28 mouse cellular contexts compared by ENCODE assay signal in the genomic region with DNA sequence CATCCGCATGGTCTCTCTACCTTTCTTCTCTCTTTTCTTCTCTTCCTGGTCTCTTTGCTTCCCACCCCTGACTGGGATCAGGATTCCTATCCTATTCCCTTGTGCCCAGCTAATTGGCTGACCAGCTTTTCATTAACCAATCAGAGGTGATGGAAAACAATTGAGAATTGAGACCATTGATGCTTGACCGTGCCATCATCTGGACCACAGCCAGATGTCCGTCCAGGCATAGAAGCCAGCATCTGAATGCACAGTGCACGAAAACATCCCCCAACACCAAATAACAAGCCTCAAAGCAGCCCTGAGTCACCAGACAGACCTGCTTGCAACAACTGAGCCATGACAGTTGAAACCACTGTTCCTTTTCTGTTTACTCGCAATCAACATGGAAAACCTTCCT. TPM values are rescaled to one million over a fixed set of nuclear protein-coding genes. Genes with fewer than 3 reads are reported as not detected.
DNase-seq lines count a peak whose midpoint lies in the region; ATAC-seq and TF ChIP-seq lines count a peak whose summit lies in the region.
"Had no signal": no experiment of that assay in that cellular context is flagged by ENCODE, and none has a peak within 500 bp of the region (broad histone marks: within the 10 kb centered on the region; RNA-seq: fewer than 3 reads in every experiment).

No protein-coding gene starts in this region.

- no peaks in the 10 kb centered on the region for H3K9me3 ChIP-seq in kidney, embryonic 15.5 days (replicated peaks)
- H3K9me3 ChIP-seq: embryonic facial prominence, embryonic 15.5 days; forebrain, embryonic 15.5 days; heart, embryonic 15.5 days; hindbrain, embryonic 13.5 days had no signal

- H3K27me3 ChIP-seq in kidney, embryonic 15.5 days, result no peaks in the 10 kb centered on the region
- H3K27me3 ChIP-seq: CH12.LX; embryonic facial prominence, embryonic 15.5 days; forebrain, embryonic 15.5 days; heart, embryonic 15.5 days; hindbrain, embryonic 13.5 days had no signal

- H3K36me3 ChIP-seq in kidney, embryonic 15.5 days, result no peaks in the 10 kb centered on the region
- H3K36me3 ChIP-seq: embryonic facial prominence, embryonic 15.5 days; forebrain, embryonic 15.5 days; heart, embryonic 15.5 days; hindbrain, embryonic 13.5 days had no signal

- H3K9ac ChIP-seq in kidney, embryonic 15.5 days, result no peak overlapping the region
- H3K9ac ChIP-seq: embryonic facial prominence, embryonic 15.5 days; forebrain, embryonic 15.5 days; heart, embryonic 15.5 days; hindbrain, embryonic 13.5 days had no signal

- TF ChIP-seq POLR2A in embryonic fibroblast, embryonic 13.5 days (IDR thresholded peaks at IDR 0.05; ENCODE audit: low read depth, low read length), result no peak

- no peak overlapping the region for H3K4me3 ChIP-seq in kidney, embryonic 15.5 days (replicated peaks)
- no peak overlapping the region for H3K4me3 ChIP-seq in embryonic fibroblast, embryonic 13.5 days (ENCODE audit: insufficient read depth, low read length)
- H3K4me3 ChIP-seq: embryonic facial prominence, embryonic 15.5 days; forebrain, embryonic 15.5 days; heart, embryonic 15.5 days; hindbrain, embryonic 13.5 days had no signal

- TF ChIP-seq CTCF in embryonic fibroblast, embryonic 13.5 days (IDR thresholded peaks at IDR 0.05; ENCODE audit: borderline replicate concordance, insufficient read depth, low read length), result no peak

- DNase-seq in kidney, adult 8-10 months, result no peak
- DNase-seq in kidney, postnatal 4 days, result peak; percentile 34 to 48
- DNase-seq in kidney, postnatal 36 days, result no peak
- peak; percentile 39 for DNase-seq in MN1 (ENCODE audit: low spot score)
- DNase-seq in cerebellum, adult 18-20 months, result no peak
- DNase-seq: adrenal gland, postnatal 10 days; cerebellum, adult 2 months; cerebellum, postnatal 10 days; embryo, embryonic 11 days; gastrocnemius, postnatal 36 days; heart, adult 18-20 months; heart, postnatal 14 days had no signal

- 0 out of 2 replicates have a peak, but pooled peaks have one; percentile 40 for ATAC-seq in kidney, embryonic 15.5 days (replicated peaks; ENCODE audit: low FRiP score)
- ATAC-seq in megakaryocyte progenitor cell, adult 5-6 weeks (replicated peaks; ENCODE audit: poor library complexity), result no peak
- ATAC-seq: forebrain, embryonic 15.5 days; hindbrain, postnatal 0 days had no signal

- peak overlapping the region; percentile 37; the same call in 1 of the 2 replicates for H3K27ac ChIP-seq in kidney, embryonic 15.5 days
- H3K27ac ChIP-seq in embryonic fibroblast, embryonic 13.5 days (ENCODE audit: insufficient read depth, low read length), result peak overlapping the region; percentile 99
- H3K27ac ChIP-seq: embryonic facial prominence, embryonic 15.5 days; forebrain, embryonic 15.5 days; heart, embryonic 15.5 days; hindbrain, embryonic 13.5 days; hindbrain, postnatal 0 days had no signal

- H3K4me2 ChIP-seq in kidney, embryonic 15.5 days, result no peak overlapping the region
- H3K4me2 ChIP-seq: embryonic facial prominence, embryonic 15.5 days; forebrain, embryonic 15.5 days; heart, embryonic 11.5 days; heart, embryonic 15.5 days; hindbrain, embryonic 13.5 days had no signal

- WGBS in kidney, embryonic 15.5 days, result 72% methylated on average over 5 of the region's 5 CpGs

- 0 out of 2 replicates have a peak, but pooled peaks cover 6% of the 10 kb centered on the region for H3K4me1 ChIP-seq in kidney, embryonic 15.5 days
- peaks cover 15% of the 10 kb centered on the region for H3K4me1 ChIP-seq in embryonic fibroblast, embryonic 13.5 days (ENCODE audit: control insufficient read depth, insufficient read depth, low read length)
- H3K4me1 ChIP-seq: embryonic facial prominence, embryonic 15.5 days; forebrain, embryonic 15.5 days; hindbrain, embryonic 13.5 days had no signal

RNA-seq across cellular contexts. Expression of gene 4930432M17Rik, which starts 54.5 kb away (rescaled TPM):
- not detected in 2 replicates for polyA plus RNA-seq in kidney, embryonic 15.5 days (2015; fragmentation: Nextera tagmentation; extraction: Ambion mirVana)
- not detected in 2 replicates for polyA plus RNA-seq in embryonic fibroblast, embryonic 13.5 days (2011; ENCODE audit: insufficient read length, low read depth, missing spikeins)
- total RNA-seq in megakaryocyte progenitor cell, adult 5-6 weeks (2015), result not detected in 2 replicates
- not detected in 2 replicates for total RNA-seq in megakaryocyte progenitor cell, adult 5-6 weeks (2017)
- total RNA-seq: adrenal gland, postnatal 10 days; adrenal gland, postnatal 4 days; CH12.LX; common myeloid progenitor, adult 5-6 weeks; gastrocnemius, adult 8-10 months; gastrocnemius, postnatal 36 days; heart, adult 18-20 months; heart, postnatal 14 days; hematopoietic stem cell, adult 5-6 weeks; hindbrain, postnatal 0 days had no signal
- polyA plus RNA-seq: cerebellum, adult 2 months; embryonic facial prominence, embryonic 11.5 days; embryonic facial prominence, embryonic 15.5 days; forebrain, embryonic 11.5 days; forebrain, embryonic 15.5 days; heart, embryonic 11.5 days; heart, embryonic 15.5 days; hindbrain, embryonic 13.5 days; hindbrain, postnatal 0 days had no signal

Comparison
In these comparisons a context has a peak if more than half of its experiments do, and no peak if none do; other contexts are left out.
1. DNase-seq: peak in kidney, postnatal 4 days (2 of 2) and MN1 (single experiment); none in kidney, adult 8-10 months (0 of 2), kidney, postnatal 36 days (0 of 2) and cerebellum, adult 18-20 months (0 of 2).